Mouse (Mus musculus) midbrain, embryonic 12.5 days (tissue): ENCODE results near the gene Lime1. TPM values are rescaled to one million over a fixed set of nuclear protein-coding genes. Genes with fewer than 3 reads are reported as not detected.

Source experiments
- ATAC-seq: fragments of 200-750 bp; cut with Nextera tagmentation; 2 replicates; pipeline ENCODE4 v1.8.0; 2017; ENCODE audit warnings: low read depth, moderate TSS enrichment, moderate library complexity; ENCODE audit not compliant: low FRiP score
- H3K27ac ChIP-seq: fragments of 300-500 bp; sonication (generic); replicated peaks from 2 replicates; pipeline ENCODE4 v1.5.1; 2016; ENCODE audit warnings: mild to moderate bottlenecking
- H3K27me3 ChIP-seq: fragments of 300-500 bp; sonication (generic); 2 replicates; pipeline ENCODE4 v1.6.1; 2016; ENCODE audit warnings: mild to moderate bottlenecking
- H3K36me3 ChIP-seq: fragments of 300-500 bp; sonication (generic); 2 replicates; pipeline ENCODE4 v1.6.1; 2016
- H3K4me1 ChIP-seq: fragments of 300-500 bp; sonication (generic); 2 replicates; pipeline ENCODE4 v1.6.1; 2016
- H3K4me2 ChIP-seq: fragments of 300-500 bp; sonication (generic); replicated peaks from 2 replicates; pipeline ENCODE4 v1.6.1; 2016; ENCODE audit warnings: mild to moderate bottlenecking, moderate library complexity
- H3K4me3 ChIP-seq: fragments of 300-500 bp; sonication (generic); 2 replicates; pipeline ENCODE4 v1.5.1; 2016; ENCODE audit warnings: mild to moderate bottlenecking
- H3K9ac ChIP-seq: fragments of 300-500 bp; sonication (generic); replicated peaks from 2 replicates; pipeline ENCODE4 v1.6.1; 2016; ENCODE audit warnings: mild to moderate bottlenecking, moderate library complexity
- H3K9me3 ChIP-seq: fragments of 300-500 bp; sonication (generic); 2 replicates; pipeline ENCODE4 v1.6.1; 2016; ENCODE audit warnings: mild to moderate bottlenecking
- WGBS: fragments of 180-500 bp; shearing (Covaris S2); methylation state at CpG from one replicate; pipeline ENCODE4 v1.1.7; 2016; 5-methylcytosine and 5-hydroxymethylcytosine counted together
- polyA plus RNA-seq: library from polyadenylated mRNA; unstranded; fragments of >200 nt; fragmentation: Nextera tagmentation; extraction: Ambion mirVana; gene quantifications from 2 replicates; pipeline ENCODE4 v1.2.1, GENCODE M21; 2016

Gene Lime1
- polyA plus RNA-seq, 1 experiment from 2014 or later = 40.3 TPM

- peak; percentile 65; the same call in 1 of the 2 replicates for ATAC-seq
- Histone ChIP-seq H3K27ac (no peak overlapping the region), H3K4me2 (no peak overlapping the region), H3K36me3 (peaks cover 39% of the 10 kb centered on the region), H3K4me1 (no peaks in the 10 kb centered on the region), H3K4me3 (no peak overlapping the region), H3K9me3 (no peaks in the 10 kb centered on the region), H3K9ac (no peak overlapping the region), H3K27me3 (no peaks in the 10 kb centered on the region)
- 29% methylated on average over 4 of the region's 4 CpGs for WGBS
Observed at GRCm38 (mm10) chr2:181392600-181393213, 12.8 kb downstream of the Lime1 start.

GRCm38 (mm10) chr2:181394086-181394485, 14.2 kb downstream of the Lime1 start:
- Histone ChIP-seq H3K9ac (no peak overlapping the region), H3K27me3 (no peaks in the 10 kb centered on the region), H3K4me1 (no peaks in the 10 kb centered on the region), H3K36me3 (peaks cover 39% of the 10 kb centered on the region), H3K4me2 (no peak overlapping the region), H3K4me3 (no peak overlapping the region), H3K27ac (no peak overlapping the region), H3K9me3 (no peaks in the 10 kb centered on the region)
- no peak for ATAC-seq
- WGBS = 92% methylated on average over 3 of the region's 3 CpGs

GRCm38 (mm10) chr2:181397207-181397761, 17.4 kb downstream of the Lime1 start:
- H3K36me3 ChIP-seq = peaks cover 19% of the 10 kb centered on the region; the same call in 1 of the 2 replicates
- no peak overlapping the region for H3K4me3 ChIP-seq
- no peak overlapping the region for H3K4me2 ChIP-seq
- WGBS = 83% methylated on average over 5 of the region's 5 CpGs
- H3K9me3 ChIP-seq = no peaks in the 10 kb centered on the region
- H3K9ac ChIP-seq = no peak overlapping the region
- H3K27ac ChIP-seq = no peak overlapping the region
- H3K4me1 ChIP-seq = no peaks in the 10 kb centered on the region
- no peaks in the 10 kb centered on the region for H3K27me3 ChIP-seq
- ATAC-seq = no peak

GRCm38 (mm10) chr2:181401497-181401896, 21.6 kb downstream of the Lime1 start:
- H3K9ac ChIP-seq = no peak overlapping the region
- ATAC-seq = no peak
- 27% methylated on average over 1 of the region's 1 CpGs for WGBS

GRCm38 (mm10) chr2:181403722-181404121, 23.8 kb downstream of the Lime1 start:
- H3K36me3 ChIP-seq = no peaks in the 10 kb centered on the region
- no peak for ATAC-seq

More at GRCm38 (mm10) chr2:181401497-181401896, 21.6 kb downstream of the Lime1 start:
- Histone ChIP-seq H3K4me1 (no peaks in the 10 kb centered on the region), H3K4me3 (no peak overlapping the region), H3K27me3 (no peaks in the 10 kb centered on the region), H3K4me2 (no peak overlapping the region), H3K9me3 (no peaks in the 10 kb centered on the region), H3K27ac (no peak overlapping the region), H3K36me3 (no peaks in the 10 kb centered on the region)

GRCm38 (mm10) chr2:181409643-181410042, 29.8 kb downstream of the Lime1 start:
- Histone ChIP-seq H3K4me2 (no peak overlapping the region), H3K4me3 (no peak overlapping the region), H3K36me3 (no peaks in the 10 kb centered on the region), H3K27ac (no peak overlapping the region), H3K9ac (no peak overlapping the region), H3K9me3 (no peaks in the 10 kb centered on the region), H3K4me1 (0 out of 2 replicates have a peak, but pooled peaks cover 5% of the 10 kb centered on the region), H3K27me3 (no peaks in the 10 kb centered on the region)
- no peak for ATAC-seq
- 83% methylated on average over 7 of the region's 7 CpGs for WGBS

More at GRCm38 (mm10) chr2:181403722-181404121, 23.8 kb downstream of the Lime1 start:
- WGBS = 93% methylated on average over 3 of the region's 3 CpGs
- Histone ChIP-seq H3K9ac (no peak overlapping the region), H3K4me1 (no peaks in the 10 kb centered on the region), H3K27ac (no peak overlapping the region), H3K4me2 (no peak overlapping the region), H3K9me3 (no peaks in the 10 kb centered on the region), H3K4me3 (no peak overlapping the region), H3K27me3 (no peaks in the 10 kb centered on the region)

- H3K4me2 ChIP-seq = no peak overlapping the region
- H3K4me3 ChIP-seq = no peak overlapping the region
- ATAC-seq = peak; percentile 90
- H3K27ac ChIP-seq = peak overlapping the region; percentile 78
- no peak overlapping the region for H3K9ac ChIP-seq
- no peaks in the 10 kb centered on the region for H3K27me3 ChIP-seq
- H3K9me3 ChIP-seq = no peaks in the 10 kb centered on the region
- 0 out of 2 replicates have a peak, but pooled peaks cover 5% of the 10 kb centered on the region for H3K4me1 ChIP-seq
- WGBS = 27% methylated on average over 4 of the region's 4 CpGs
- H3K36me3 ChIP-seq = no peaks in the 10 kb centered on the region
Observed at GRCm38 (mm10) chr2:181410760-181411473, 31.0 kb downstream of the Lime1 start.

GRCm38 (mm10) chr2:181413141-181413540, 33.3 kb downstream of the Lime1 start:
- Histone ChIP-seq H3K9ac (no peak overlapping the region), H3K27ac (no peak overlapping the region), H3K4me3 (no peak overlapping the region), H3K36me3 (no peaks in the 10 kb centered on the region), H3K27me3 (no peaks in the 10 kb centered on the region), H3K4me1 (0 out of 2 replicates have a peak, but pooled peaks cover 5% of the 10 kb centered on the region), H3K9me3 (no peaks in the 10 kb centered on the region), H3K4me2 (no peak overlapping the region)
- 61% methylated on average over 2 of the region's 2 CpGs for WGBS
- ATAC-seq = no peak

GRCm38 (mm10) chr2:181415945-181416344, 36.1 kb downstream of the Lime1 start:
- Histone ChIP-seq H3K4me3 (no peak overlapping the region), H3K27ac (no peak overlapping the region), H3K9me3 (no peaks in the 10 kb centered on the region), H3K36me3 (no peaks in the 10 kb centered on the region), H3K27me3 (no peaks in the 10 kb centered on the region), H3K4me1 (0 out of 2 replicates have a peak, but pooled peaks cover 1% of the 10 kb centered on the region), H3K4me2 (no peak overlapping the region), H3K9ac (no peak overlapping the region)
- no peak for ATAC-seq
- WGBS = 64% methylated on average over 3 of the region's 3 CpGs

GRCm38 (mm10) chr2:181419359-181419758, 39.5 kb downstream of the Lime1 start:
- H3K4me2 ChIP-seq = no peak overlapping the region
- H3K9me3 ChIP-seq = no peaks in the 10 kb centered on the region
- no peaks in the 10 kb centered on the region for H3K4me1 ChIP-seq
- H3K4me3 ChIP-seq = no peak overlapping the region
- no peak overlapping the region for H3K27ac ChIP-seq
- 88% methylated on average over 7 of the region's 7 CpGs for WGBS
- H3K27me3 ChIP-seq = no peaks in the 10 kb centered on the region
- no peak for ATAC-seq
- H3K9ac ChIP-seq = no peak overlapping the region
- H3K36me3 ChIP-seq = peaks cover 24% of the 10 kb centered on the region

- WGBS = 88% methylated on average over 4 of the region's 4 CpGs
- Histone ChIP-seq H3K27ac (no peak overlapping the region), H3K4me1 (no peaks in the 10 kb centered on the region), H3K4me3 (no peak overlapping the region), H3K9me3 (no peaks in the 10 kb centered on the region), H3K27me3 (no peaks in the 10 kb centered on the region), H3K9ac (no peak overlapping the region), H3K4me2 (no peak overlapping the region), H3K36me3 (peaks cover 25% of the 10 kb centered on the region)
- no peak for ATAC-seq
Observed at GRCm38 (mm10) chr2:181420426-181420825, 40.5 kb downstream of the Lime1 start.

GRCm38 (mm10) chr2:181420903-181421638, 41.2 kb downstream of the Lime1 start:
- no peak overlapping the region for H3K27ac ChIP-seq
- H3K4me2 ChIP-seq = no peak overlapping the region
- H3K4me3 ChIP-seq = no peak overlapping the region
- no peaks in the 10 kb centered on the region for H3K9me3 ChIP-seq
- no peaks in the 10 kb centered on the region for H3K27me3 ChIP-seq
- H3K36me3 ChIP-seq = peaks cover 25% of the 10 kb centered on the region
- no peaks in the 10 kb centered on the region for H3K4me1 ChIP-seq
- no peak for ATAC-seq
- 78% methylated on average over 4 of the region's 4 CpGs for WGBS
- H3K9ac ChIP-seq = no peak overlapping the region
